Mouse (Mus musculus) spleen, adult 2 months (tissue): ENCODE data around the gene Hist2h2aa2.

Experiments used
- CTCF ChIP-seq: fragments of 200-500 bp; IDR thresholded peaks from 2 replicates; pipeline ENCODE4 v1.5.1; 2011; ENCODE audit warnings: mild to moderate bottlenecking, inconsistent platforms; ENCODE audit not compliant: insufficient read depth, insufficient read length, insufficient replicate concordance; ENCODE audit errors: extremely low read depth
- POLR2A ChIP-seq: fragments of 200-500 bp; IDR thresholded peaks from 2 replicates; pipeline ENCODE4 v1.6.1; 2011; ENCODE audit warnings: low read depth, low read length, inconsistent platforms

- TF ChIP-seq CTCF = no peak
- TF ChIP-seq POLR2A = no peak
Measured at GRCm38 (mm10) chr3:96263558-96264403, 23.7 kb upstream of the Hist2h2aa2 start.
